Mouse (Mus musculus) midbrain, embryonic 10.5 days (tissue): ENCODE measurements around the gene Hcfc2. TPM values are rescaled to one million over a fixed set of nuclear protein-coding genes. Genes with fewer than 3 reads are reported as not detected.
A peak's percentile ranks its signal among the peaks of the same experiment; 100 is the strongest.

ENCODE experiments used
- DNase-seq: peaks from one replicate; pipeline ENCODE4 v3.0.0-alpha.2; 2017; ENCODE audit warnings: low spot score
- H3K27ac ChIP-seq: fragments of 300-500 bp; sonication (generic); replicated peaks from 2 replicates; pipeline ENCODE4 v1.5.1; 2016; ENCODE audit warnings: mild to moderate bottlenecking
- H3K27me3 ChIP-seq: fragments of 300-500 bp; sonication (generic); 2 replicates; pipeline ENCODE4 v1.6.1; 2016; ENCODE audit warnings: low read depth, mild to moderate bottlenecking; ENCODE audit not compliant: poor library complexity, severe bottlenecking
- H3K36me3 ChIP-seq: fragments of 300-500 bp; sonication (generic); 2 replicates; pipeline ENCODE4 v1.6.1; 2016; ENCODE audit warnings: mild to moderate bottlenecking, moderate library complexity
- H3K4me1 ChIP-seq: fragments of 300-500 bp; sonication (generic); 2 replicates; pipeline ENCODE4 v1.6.1; 2016
- H3K4me3 ChIP-seq: fragments of 300-500 bp; sonication (generic); 2 replicates; pipeline ENCODE4 v1.5.1; 2016; ENCODE audit warnings: mild to moderate bottlenecking, moderate library complexity
- H3K9me3 ChIP-seq: fragments of 300-500 bp; sonication (generic); replicated peaks from 2 replicates; pipeline ENCODE4 v1.6.1; 2016; ENCODE audit warnings: mild to moderate bottlenecking
- WGBS: fragments of 180-500 bp; shearing (Covaris S2); methylation state at CpG from one replicate; pipeline ENCODE4 v1.1.7; 2016; 5-methylcytosine and 5-hydroxymethylcytosine counted together
- polyA plus RNA-seq: library from polyadenylated mRNA; unstranded; fragments of >200 nt; fragmentation: Nextera tagmentation; extraction: Ambion mirVana; gene quantifications from 2 replicates; pipeline ENCODE4 v1.2.1, GENCODE M21; 2016

Gene Hcfc2
- polyA plus RNA-seq, 1 experiment from 2014 or later: 27.2 TPM

DNA sequence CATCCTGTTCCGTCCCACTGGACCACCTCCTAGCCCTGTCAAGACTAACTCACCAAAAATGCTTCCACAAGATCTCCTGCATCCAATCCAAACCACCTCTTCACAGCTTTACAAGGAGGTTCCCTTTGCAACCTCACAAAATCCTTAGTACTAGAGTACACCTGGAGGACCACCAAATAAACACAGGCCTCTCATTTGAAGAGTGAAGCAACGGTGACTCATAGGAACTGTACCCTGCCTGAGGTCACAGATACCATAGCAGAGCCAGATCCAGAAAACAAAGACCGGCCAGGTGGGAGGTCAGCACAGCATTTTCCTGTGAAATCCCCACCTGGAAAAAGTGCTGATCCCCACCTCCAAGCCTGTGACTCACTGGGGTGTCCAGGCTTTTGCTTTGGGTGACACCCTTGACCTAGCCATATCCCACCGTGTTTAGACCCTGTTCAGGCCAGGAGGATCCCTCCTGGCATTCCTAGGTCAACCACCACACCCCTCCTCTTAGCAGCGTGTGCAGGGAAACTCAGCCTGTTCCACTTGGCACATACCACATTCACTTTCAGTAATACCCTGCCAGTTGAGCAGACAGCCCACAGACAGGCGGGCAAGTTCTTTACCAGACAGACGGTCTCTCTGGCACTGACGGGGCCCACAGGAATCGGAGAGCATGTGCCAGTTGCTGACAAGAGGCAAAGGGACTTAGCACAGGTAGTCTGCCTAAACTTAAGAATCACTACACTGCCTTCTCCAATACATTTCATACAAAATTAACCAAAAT, 65.3 kb downstream of the Hcfc2 start:
- Histone ChIP-seq H3K27me3 (no peaks in the 10 kb centered on the region; the same call in 1 of the 2 replicates), H3K9me3 (no peaks in the 10 kb centered on the region), H3K27ac (no peak overlapping the region), H3K4me1 (peaks cover 47% of the 10 kb centered on the region), H3K36me3 (peaks cover 54% of the 10 kb centered on the region), H3K4me3 (peak overlapping the region; percentile 96; the same call in 1 of the 2 replicates)
- no peak for DNase-seq
- WGBS: 92% methylated on average over 9 of the region's 9 CpGs

DNA sequence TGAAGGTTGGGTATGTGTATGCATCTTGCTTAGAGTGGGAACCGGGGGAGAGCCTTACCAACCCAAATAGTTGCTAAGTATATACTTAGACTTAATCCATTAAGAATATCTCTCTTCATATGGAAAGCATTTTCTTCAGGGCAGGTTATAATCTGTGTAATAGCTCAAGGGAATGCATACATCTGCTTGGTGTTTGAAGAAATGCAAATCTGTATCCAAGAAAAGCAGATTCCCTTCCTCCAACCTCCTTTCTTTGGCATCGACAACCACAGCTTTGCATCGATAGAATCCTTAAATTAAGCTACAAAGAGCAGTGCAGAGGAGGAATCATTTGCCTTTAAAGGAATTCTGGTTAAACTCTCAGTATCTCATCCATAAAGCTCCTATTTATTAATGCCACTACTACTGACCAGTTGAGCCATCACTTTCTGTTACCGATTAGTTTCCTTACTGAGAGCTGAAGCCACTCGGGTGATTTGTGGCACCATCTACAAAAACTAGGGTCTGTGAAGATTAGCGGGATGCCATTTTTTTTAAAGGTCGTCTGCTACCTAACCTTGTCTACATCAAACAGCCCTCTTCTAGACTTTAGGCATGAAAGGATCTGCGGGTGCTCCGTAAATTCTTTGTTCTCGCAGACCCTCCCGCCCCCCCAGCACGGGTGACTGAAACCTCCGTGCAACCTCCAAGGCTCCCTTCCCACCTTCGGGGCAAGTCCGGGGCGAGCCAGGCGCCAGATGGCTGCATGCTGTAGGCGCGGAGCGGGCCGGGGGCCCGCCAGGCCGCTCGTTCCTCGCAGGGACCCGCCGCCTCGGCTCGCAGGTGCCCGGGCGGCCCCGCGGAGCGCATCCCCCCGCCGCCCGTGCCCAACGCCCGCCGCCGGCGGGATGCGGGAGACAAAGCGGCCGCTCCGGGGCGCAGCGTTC, 67.1 kb downstream of the Hcfc2 start:
- Histone ChIP-seq H3K27ac (peak overlapping the region; percentile 100), H3K4me1 (peaks cover 45% of the 10 kb centered on the region), H3K9me3 (no peaks in the 10 kb centered on the region), H3K36me3 (peaks cover 37% of the 10 kb centered on the region), H3K27me3 (no peaks in the 10 kb centered on the region; the same call in 1 of the 2 replicates), H3K4me3 (peak overlapping the region; percentile 96)
- peak; percentile 69 for DNase-seq
- WGBS: under 1% methylated on average over 48 of the region's 48 CpGs

DNA sequence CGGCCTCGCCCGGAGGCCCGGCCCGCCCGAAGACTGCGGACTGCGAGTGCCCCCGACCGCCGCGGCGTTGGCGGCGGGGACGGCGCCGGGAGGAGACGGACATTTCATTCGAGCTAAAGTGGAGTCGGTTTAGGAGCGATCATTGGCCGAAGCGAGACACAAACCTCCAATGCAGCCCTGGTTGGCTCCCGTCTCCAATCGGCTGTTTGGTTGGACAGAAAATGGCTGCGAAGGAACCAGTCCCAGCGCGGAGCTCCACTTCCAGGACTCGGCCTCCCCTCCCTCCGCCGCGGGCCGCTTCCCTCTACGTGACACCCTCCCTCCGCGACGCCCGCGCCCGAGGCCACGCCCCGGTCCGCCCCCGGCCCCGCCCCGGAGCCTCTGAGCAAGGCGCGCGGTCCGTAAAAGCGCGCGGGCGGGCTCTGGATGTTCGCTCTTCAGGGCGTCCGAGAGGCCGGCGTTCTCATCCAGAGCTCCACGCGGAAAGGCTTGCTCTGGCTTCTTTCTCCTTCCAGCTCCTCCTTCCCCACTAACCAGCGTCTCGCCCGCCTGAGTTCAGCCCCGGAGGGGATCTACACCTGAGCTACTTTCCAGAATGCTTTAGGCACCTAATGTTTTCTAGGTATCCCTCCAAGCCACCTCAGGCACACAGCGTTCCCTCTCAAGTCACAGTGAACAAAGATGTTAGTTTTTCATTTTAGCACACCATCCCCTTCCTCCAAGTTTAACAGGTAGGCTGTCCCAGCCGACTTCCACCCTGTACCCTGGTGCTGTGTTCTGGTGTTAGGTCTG, 68.1 kb downstream of the Hcfc2 start, which contains the start of gene Nfyb:
Nfyb (minus strand) TSS at position 305 of the 792 bp plus-strand sequence.
- Histone ChIP-seq H3K4me1 (peaks cover 42% of the 10 kb centered on the region), H3K27ac (peak within 1 kb of the TSS; percentile 100), H3K27me3 (no peaks in the 10 kb centered on the region; the same call in 1 of the 2 replicates), H3K4me3 (peak within 1 kb of the TSS; percentile 96), H3K36me3 (peaks cover 26% of the 10 kb centered on the region), H3K9me3 (no peaks in the 10 kb centered on the region)
- whole genome bisulfite sequencing: 1% methylated on average over 68 of the region's 68 CpGs
- peak; percentile 97 for DNase-seq

DNA sequence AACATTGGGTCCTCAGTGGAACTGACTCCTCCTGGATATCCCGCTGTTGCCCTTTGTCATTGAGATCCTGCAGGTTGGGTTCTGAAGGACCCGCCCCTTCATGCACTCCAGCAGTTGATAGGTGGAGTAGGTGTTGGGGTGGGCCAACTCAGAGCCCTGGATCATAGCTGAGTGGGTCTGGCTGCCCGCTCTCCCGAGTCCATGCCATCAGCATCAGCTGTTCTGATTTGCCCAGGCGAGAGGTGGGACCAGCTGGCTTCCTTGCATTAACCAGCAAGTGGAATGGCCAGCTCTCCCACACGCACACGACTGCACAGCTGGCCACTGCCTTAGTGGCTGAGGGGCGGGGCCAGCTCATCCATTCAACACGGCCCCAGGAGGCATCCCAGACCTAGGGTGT, 72.9 kb downstream of the Hcfc2 start:
- Histone ChIP-seq H3K4me3 (no peak overlapping the region), H3K4me1 (peaks cover 13% of the 10 kb centered on the region), H3K27ac (no peak overlapping the region), H3K9me3 (no peaks in the 10 kb centered on the region), H3K27me3 (no peaks in the 10 kb centered on the region; the same call in 1 of the 2 replicates), H3K36me3 (no peaks in the 10 kb centered on the region)
- no peak for DNase-seq
- 19% methylated on average over 9 of the region's 9 CpGs for WGBS

DNA sequence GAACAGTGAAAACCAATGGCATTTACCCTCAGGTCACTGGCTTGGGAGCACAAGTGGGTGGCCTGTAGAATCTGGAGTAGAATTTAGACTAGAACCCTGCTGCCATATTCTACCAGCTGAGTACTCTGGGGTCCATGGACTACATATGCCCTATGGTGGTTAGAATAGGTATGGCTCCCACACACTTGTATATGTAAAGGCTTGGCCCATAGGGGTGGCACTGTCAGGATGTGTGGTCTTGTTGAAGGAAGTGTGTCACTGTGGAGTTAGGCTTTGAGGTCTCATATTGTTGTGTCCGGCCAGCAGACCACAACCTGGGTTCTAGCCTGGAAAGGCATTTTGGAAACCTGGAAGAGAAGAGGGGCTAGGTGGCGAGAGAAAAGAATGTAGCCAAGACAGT, 74.8 kb downstream of the Hcfc2 start:
- H3K9me3 ChIP-seq: no peaks in the 10 kb centered on the region
- 87% methylated on average over 2 of the region's 2 CpGs for WGBS
- H3K27me3 ChIP-seq: no peaks in the 10 kb centered on the region
- no peak overlapping the region for H3K27ac ChIP-seq
- H3K4me3 ChIP-seq: no peak overlapping the region
- no peak for DNase-seq
- 0 out of 2 replicates have a peak, but pooled peaks cover 6% of the 10 kb centered on the region for H3K4me1 ChIP-seq
- H3K36me3 ChIP-seq: no peaks in the 10 kb centered on the region

DNA sequence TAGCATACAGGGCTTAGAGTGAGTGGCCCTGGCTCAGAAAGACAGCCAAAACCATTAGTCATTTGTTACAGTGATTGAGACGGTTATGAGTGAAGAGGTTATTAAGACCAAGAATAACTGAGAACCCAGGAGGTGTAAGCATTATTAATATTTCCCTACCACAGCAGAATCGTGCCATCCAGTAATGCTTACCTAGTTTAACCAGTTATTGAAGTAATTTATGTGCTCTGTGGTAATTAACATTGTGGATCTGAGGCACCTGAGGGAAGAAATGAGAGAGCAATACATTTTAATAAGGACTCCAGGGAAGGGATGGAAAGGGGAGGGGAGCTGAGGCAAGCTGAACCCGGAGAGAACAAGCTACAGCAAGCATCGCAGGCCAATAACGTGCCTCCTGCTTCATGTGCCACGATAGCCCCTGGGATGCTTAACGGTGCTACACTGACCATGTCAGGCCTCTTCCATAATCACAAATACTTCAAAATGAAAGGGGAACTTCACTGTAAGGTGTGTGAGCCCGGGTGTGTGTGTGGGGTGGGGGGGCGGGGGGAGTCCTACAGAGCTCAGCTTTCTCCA, 75.7 kb downstream of the Hcfc2 start:
- no peak for DNase-seq
- WGBS: 78% methylated on average over 9 of the region's 9 CpGs
- H3K9me3 ChIP-seq: no peaks in the 10 kb centered on the region
- H3K4me3 ChIP-seq: no peak overlapping the region
- H3K4me1 ChIP-seq: 0 out of 2 replicates have a peak, but pooled peaks cover 6% of the 10 kb centered on the region
- H3K27ac ChIP-seq: no peak overlapping the region
- no peaks in the 10 kb centered on the region for H3K27me3 ChIP-seq
- no peaks in the 10 kb centered on the region for H3K36me3 ChIP-seq

DNA sequence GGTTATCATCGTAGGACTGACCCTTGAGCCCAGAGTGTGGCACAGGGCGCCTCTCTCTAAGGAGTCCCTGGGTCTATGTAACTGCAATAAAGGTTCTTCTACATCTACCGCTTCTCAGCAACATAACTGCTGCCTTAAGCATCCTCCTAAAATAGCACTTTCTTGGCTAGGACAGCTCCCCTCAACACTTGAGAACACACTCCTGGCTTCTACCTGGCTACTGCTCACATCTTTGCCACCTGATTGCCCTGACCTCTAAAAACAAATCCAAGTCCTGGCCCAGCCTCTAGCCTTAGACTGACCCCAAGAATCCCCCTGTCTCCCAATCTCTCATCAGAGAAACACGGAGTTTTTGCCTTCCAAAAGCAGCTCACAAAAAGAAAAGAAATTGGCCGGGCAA, 78.9 kb downstream of the Hcfc2 start:
- Histone ChIP-seq H3K27me3 (no peaks in the 10 kb centered on the region), H3K27ac (no peak overlapping the region), H3K4me1 (peaks cover 14% of the 10 kb centered on the region), H3K4me3 (no peak overlapping the region), H3K9me3 (no peaks in the 10 kb centered on the region), H3K36me3 (no peaks in the 10 kb centered on the region)
- WGBS: 91% methylated on average over 5 of the region's 5 CpGs
- DNase-seq: no peak

DNA sequence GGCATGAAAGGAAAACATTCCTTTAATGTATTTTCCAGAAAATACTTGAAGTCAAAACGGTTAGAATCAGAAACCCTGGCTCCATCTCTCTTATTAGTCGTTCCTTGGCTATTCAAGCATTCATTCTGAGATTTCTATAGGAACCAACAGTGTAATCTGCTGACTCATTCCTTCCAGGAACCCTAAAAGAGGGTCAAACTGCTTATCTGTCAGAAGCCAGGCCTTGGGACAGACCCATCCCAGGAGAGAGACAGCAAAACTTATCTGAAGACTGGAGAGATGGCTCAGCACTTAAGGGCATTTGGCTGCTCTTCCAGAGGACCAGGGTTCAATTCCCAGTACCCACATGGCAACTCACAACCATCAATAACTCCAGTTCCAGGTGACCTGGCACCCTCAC, 81.1 kb downstream of the Hcfc2 start:
- no peak for DNase-seq
- H3K4me3 ChIP-seq: no peak overlapping the region
- H3K4me1 ChIP-seq: peaks cover 14% of the 10 kb centered on the region
- no peaks in the 10 kb centered on the region for H3K27me3 ChIP-seq
- H3K36me3 ChIP-seq: no peaks in the 10 kb centered on the region
- 73% methylated on average over 2 of the region's 2 CpGs for WGBS
- H3K27ac ChIP-seq: no peak overlapping the region
- no peaks in the 10 kb centered on the region for H3K9me3 ChIP-seq

DNA sequence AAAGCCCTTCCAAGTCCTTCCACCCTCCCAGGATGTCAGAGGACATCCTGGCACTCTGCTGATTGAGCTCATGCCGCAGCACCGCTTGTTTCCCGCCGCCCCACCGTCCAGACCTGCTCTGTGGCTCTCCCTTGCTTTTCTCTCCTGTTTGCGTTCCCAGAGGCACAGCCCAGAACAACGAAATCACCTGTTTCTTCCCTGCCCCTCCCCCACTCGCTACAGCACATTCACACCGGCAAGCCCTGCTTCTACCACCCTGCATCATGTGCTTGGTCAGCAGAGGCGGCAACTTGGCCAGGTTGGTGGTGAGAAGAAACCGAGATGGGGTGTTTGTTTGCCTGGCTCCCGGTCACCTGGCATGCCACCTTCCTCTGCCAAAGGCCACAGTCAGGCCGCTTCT, 81.9 kb downstream of the Hcfc2 start:
- H3K36me3 ChIP-seq: no peaks in the 10 kb centered on the region
- peaks cover 14% of the 10 kb centered on the region for H3K4me1 ChIP-seq
- no peak for DNase-seq
- H3K27me3 ChIP-seq: no peaks in the 10 kb centered on the region
- H3K4me3 ChIP-seq: no peak overlapping the region
- no peaks in the 10 kb centered on the region for H3K9me3 ChIP-seq
- 35% methylated on average over 13 of the region's 13 CpGs for WGBS
- no peak overlapping the region; the same call in 1 of the 2 replicates for H3K27ac ChIP-seq

DNA sequence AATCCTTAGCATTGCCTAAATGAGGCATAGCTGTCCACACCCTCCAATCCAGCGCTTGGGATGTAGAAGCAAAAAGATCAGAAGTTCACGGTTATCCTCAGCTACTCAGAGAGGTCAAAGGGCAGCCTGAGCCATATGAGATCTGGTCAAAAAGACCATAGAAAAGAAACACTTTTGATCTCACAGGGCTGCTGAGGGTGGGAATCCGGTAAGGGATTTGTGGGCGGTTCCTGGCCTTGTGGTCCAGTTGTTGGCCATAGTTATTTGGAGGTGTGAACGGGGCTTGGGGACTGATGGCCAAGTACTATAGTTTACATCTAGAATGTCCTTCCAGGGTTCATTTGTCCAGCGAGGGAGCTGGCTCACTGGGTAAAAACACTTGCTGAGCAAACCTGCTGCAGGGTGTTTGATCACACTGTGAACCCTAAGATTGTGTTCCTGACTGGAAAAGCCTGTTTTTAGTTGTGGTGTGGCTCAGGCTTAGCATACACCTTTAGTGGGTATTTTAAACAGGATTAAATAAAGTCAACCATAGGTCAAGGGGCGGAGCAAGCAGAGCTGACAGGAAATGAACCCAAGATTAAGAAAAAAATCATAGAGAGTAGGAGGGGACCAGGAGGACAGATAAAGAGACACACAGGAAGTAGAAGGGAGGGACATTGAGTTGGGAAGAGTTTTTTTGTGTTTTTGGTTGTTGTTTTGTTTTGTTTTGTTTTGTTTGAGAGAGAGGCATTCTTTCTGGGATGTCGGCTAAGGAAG, 83.0 kb downstream of the Hcfc2 start:
- Histone ChIP-seq H3K4me1 (peaks cover 14% of the 10 kb centered on the region), H3K27ac (no peak overlapping the region), H3K4me3 (no peak overlapping the region), H3K36me3 (no peaks in the 10 kb centered on the region), H3K9me3 (no peaks in the 10 kb centered on the region), H3K27me3 (no peaks in the 10 kb centered on the region)
- no peak for DNase-seq
- 80% methylated on average over 8 of the region's 8 CpGs for whole genome bisulfite sequencing

DNA sequence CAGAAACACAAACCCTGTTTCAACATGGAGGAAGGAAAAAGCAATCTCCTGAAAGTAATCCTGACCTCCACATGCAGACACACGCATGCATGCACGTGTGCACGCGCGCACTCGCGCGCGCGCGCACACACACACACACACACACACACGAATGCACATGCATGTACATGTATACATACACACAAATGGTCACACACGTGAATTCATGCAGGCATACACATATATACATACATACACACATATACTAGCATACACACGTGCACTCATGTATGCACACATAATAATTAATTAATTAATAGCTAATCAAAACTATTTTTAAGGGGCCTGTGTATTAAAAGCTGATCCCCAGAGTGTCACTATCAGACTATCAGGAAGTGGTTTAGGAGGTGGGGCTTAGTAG, 83.9 kb downstream of the Hcfc2 start:
- no peaks in the 10 kb centered on the region for H3K9me3 ChIP-seq
- H3K27ac ChIP-seq: no peak overlapping the region
- no peaks in the 10 kb centered on the region for H3K27me3 ChIP-seq
- H3K4me3 ChIP-seq: no peak overlapping the region
- WGBS: 97% methylated on average over 14 of the region's 14 CpGs
- H3K36me3 ChIP-seq: no peaks in the 10 kb centered on the region
- H3K4me1 ChIP-seq: peaks cover 14% of the 10 kb centered on the region
- no peak for DNase-seq
